Mouse (Mus musculus) neural tube, embryonic 11.5 days (tissue): ENCODE data around the gene Rcan2. TPM values are rescaled to one million over a fixed set of nuclear protein-coding genes. Genes with fewer than 3 reads are reported as not detected.
A peak's percentile ranks its signal among the peaks of the same experiment; 100 is the strongest.

Experiments used
- ATAC-seq: fragments of 200-750 bp; cut with Nextera tagmentation; 2 replicates; pipeline ENCODE4 v1.8.0; 2017; ENCODE audit warnings: moderate number of reproducible peaks, mild to moderate bottlenecking, moderate TSS enrichment, moderate library complexity; ENCODE audit not compliant: insufficient read depth, low FRiP score, low TSS enrichment
- DNase-seq: peaks from one replicate; pipeline ENCODE4 v3.0.0-alpha.2; 2015; ENCODE audit warnings: low spot score
- H3K27ac ChIP-seq: fragments of 300-500 bp; sonication (generic); 2 replicates; pipeline ENCODE4 v1.5.1; 2014; ENCODE audit warnings: low read depth, mild to moderate bottlenecking, low read length
- H3K27me3 ChIP-seq: fragments of 300-500 bp; sonication (generic); 2 replicates; pipeline ENCODE4 v1.6.1; 2014; ENCODE audit warnings: mild to moderate bottlenecking, low read length, mixed read lengths; ENCODE audit not compliant: control insufficient read depth, insufficient read depth
- H3K36me3 ChIP-seq: fragments of 300-500 bp; sonication (generic); 2 replicates; pipeline ENCODE4 v1.6.1; 2014; ENCODE audit warnings: mild to moderate bottlenecking, low read length, moderate library complexity, mixed read lengths; ENCODE audit not compliant: control insufficient read depth, insufficient read depth
- H3K4me1 ChIP-seq: fragments of 300-500 bp; sonication (generic); 2 replicates; pipeline ENCODE4 v1.6.1; 2014; ENCODE audit warnings: low read length, mixed read lengths; ENCODE audit not compliant: control insufficient read depth, insufficient read depth
- H3K4me2 ChIP-seq: fragments of 300-500 bp; sonication (generic); 2 replicates; pipeline ENCODE4 v1.6.1; 2014; ENCODE audit warnings: low read depth, mild to moderate bottlenecking, moderate library complexity
- H3K4me3 ChIP-seq: fragments of 300-500 bp; sonication (generic); 2 replicates; pipeline ENCODE4 v1.5.1; 2014; ENCODE audit warnings: low read depth, low read length
- H3K9ac ChIP-seq: fragments of 300-500 bp; sonication (generic); 2 replicates; pipeline ENCODE4 v1.6.1; 2014; ENCODE audit warnings: mild to moderate bottlenecking, low read length
- H3K9me3 ChIP-seq: fragments of 300-500 bp; sonication (generic); 2 replicates; pipeline ENCODE4 v1.6.1; 2016; ENCODE audit warnings: low read length; ENCODE audit not compliant: control insufficient read depth
- WGBS: fragments of 180-500 bp; shearing (Covaris S2); extraction: QIAGEN DNeasy Blood & Tissue Kit; methylation state at CpG from one replicate; pipeline ENCODE4 v1.1.7; 2014; 5-methylcytosine and 5-hydroxymethylcytosine counted together
- polyA plus RNA-seq: library from polyadenylated mRNA; unstranded; fragments of >200 nt; fragmentation: Nextera tagmentation; extraction: Ambion mirVana; gene quantifications from 2 replicates; pipeline ENCODE4 v1.2.1, GENCODE M21; 2014

Rcan2 gene
- polyA plus RNA-seq, 1 experiment from 2014 or later, result 19.7 TPM

- Histone ChIP-seq H3K4me3 (no peak overlapping the region), H3K27ac (no peak overlapping the region), H3K9ac (no peak overlapping the region), H3K4me2 (no peak overlapping the region), H3K27me3 (no peaks in the 10 kb centered on the region), H3K4me1 (peaks cover 4% of the 10 kb centered on the region; the same call in 1 of the 2 replicates), H3K9me3 (no peaks in the 10 kb centered on the region), H3K36me3 (no peaks in the 10 kb centered on the region)
- DNase-seq, result no peak
- WGBS, result 47% methylated on average over 5 of the region's 5 CpGs
- ATAC-seq, result no peak
Measured at GRCm38 (mm10) chr17:44026378-44026777, 225.2 kb downstream of the Rcan2 start.

- Histone ChIP-seq H3K27me3 (no peaks in the 10 kb centered on the region), H3K9me3 (no peaks in the 10 kb centered on the region), H3K4me3 (no peak overlapping the region), H3K4me1 (peaks cover 4% of the 10 kb centered on the region; the same call in 1 of the 2 replicates), H3K4me2 (no peak overlapping the region), H3K36me3 (no peaks in the 10 kb centered on the region), H3K27ac (no peak overlapping the region), H3K9ac (no peak overlapping the region)
- no peak for ATAC-seq
- no peak for DNase-seq
Measured at GRCm38 (mm10) chr17:44026786-44027185, 225.6 kb downstream of the Rcan2 start.

DNA sequence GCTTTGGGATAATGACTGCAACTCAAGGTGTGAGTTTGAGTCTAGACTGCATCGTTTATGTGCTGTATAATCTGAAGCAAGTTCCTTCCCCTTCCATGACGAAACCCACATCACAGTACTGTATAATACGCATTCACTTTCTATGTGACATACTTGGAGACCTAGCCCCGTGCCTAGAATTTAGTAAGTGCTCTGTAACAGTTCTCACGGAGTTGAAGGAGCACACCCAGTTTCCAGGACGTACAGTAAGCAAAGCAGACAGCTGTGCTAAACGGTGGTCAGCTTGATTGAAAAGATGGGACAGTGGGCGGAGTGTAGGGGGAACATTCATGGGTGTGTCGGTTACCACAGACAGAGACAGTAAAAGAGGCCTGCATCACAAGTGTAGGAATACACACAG, 226.2 kb downstream of the Rcan2 start:
- H3K27ac ChIP-seq, result no peak overlapping the region
- ATAC-seq (no peak), DNase-seq (no peak)
- no peaks in the 10 kb centered on the region for H3K27me3 ChIP-seq
- no peaks in the 10 kb centered on the region for H3K9me3 ChIP-seq
- H3K9ac ChIP-seq, result no peak overlapping the region
- H3K4me1 ChIP-seq, result peaks cover 4% of the 10 kb centered on the region; the same call in 1 of the 2 replicates
- WGBS, result 90% methylated on average over 9 of the region's 9 CpGs
- H3K4me2 ChIP-seq, result no peak overlapping the region
- H3K36me3 ChIP-seq, result no peaks in the 10 kb centered on the region
- H3K4me3 ChIP-seq, result no peak overlapping the region

- Histone ChIP-seq H3K27ac (no peak overlapping the region), H3K4me3 (no peak overlapping the region), H3K36me3 (no peaks in the 10 kb centered on the region), H3K27me3 (no peaks in the 10 kb centered on the region), H3K9me3 (no peaks in the 10 kb centered on the region), H3K4me1 (peaks cover 4% of the 10 kb centered on the region; the same call in 1 of the 2 replicates), H3K9ac (no peak overlapping the region), H3K4me2 (no peak overlapping the region)
- no peak for DNase-seq
- 70% methylated on average over 5 of the region's 5 CpGs for WGBS
- no peak for ATAC-seq
Measured at GRCm38 (mm10) chr17:44029616-44030015, 228.5 kb downstream of the Rcan2 start.

GRCm38 (mm10) chr17:44030776-44031587, 229.8 kb downstream of the Rcan2 start:
- Histone ChIP-seq H3K9ac (no peak overlapping the region), H3K27me3 (no peaks in the 10 kb centered on the region), H3K36me3 (no peaks in the 10 kb centered on the region), H3K9me3 (no peaks in the 10 kb centered on the region), H3K4me2 (no peak overlapping the region), H3K27ac (no peak overlapping the region), H3K4me3 (no peak overlapping the region), H3K4me1 (peaks cover 4% of the 10 kb centered on the region; the same call in 1 of the 2 replicates)
- ATAC-seq, result no peak
- DNase-seq, result no peak
- WGBS, result 67% methylated on average over 3 of the region's 3 CpGs

- no peaks in the 10 kb centered on the region for H3K9me3 ChIP-seq
- DNase-seq (no peak), ATAC-seq (no peak)
- WGBS, result 83% methylated on average over 1 of the region's 1 CpGs
- H3K4me1 ChIP-seq, result no peaks in the 10 kb centered on the region
- H3K27me3 ChIP-seq, result no peaks in the 10 kb centered on the region
- H3K9ac ChIP-seq, result no peak overlapping the region
- H3K4me2 ChIP-seq, result no peak overlapping the region
- H3K36me3 ChIP-seq, result no peaks in the 10 kb centered on the region
- H3K27ac ChIP-seq, result no peak overlapping the region
- no peak overlapping the region for H3K4me3 ChIP-seq
Measured at GRCm38 (mm10) chr17:44035005-44035404, 233.9 kb downstream of the Rcan2 start.

- no peak overlapping the region for H3K27ac ChIP-seq
- H3K36me3 ChIP-seq, result no peaks in the 10 kb centered on the region
- no peak overlapping the region for H3K4me3 ChIP-seq
- H3K27me3 ChIP-seq, result no peaks in the 10 kb centered on the region
- ATAC-seq, result no peak
- H3K9ac ChIP-seq, result no peak overlapping the region
- 62% methylated on average over 9 of the region's 9 CpGs for WGBS
- no peaks in the 10 kb centered on the region for H3K4me1 ChIP-seq
- H3K4me2 ChIP-seq, result no peak overlapping the region
- H3K9me3 ChIP-seq, result no peaks in the 10 kb centered on the region
- DNase-seq, result peak; percentile 46
Measured at GRCm38 (mm10) chr17:44038656-44039055, 237.5 kb downstream of the Rcan2 start.

- Histone ChIP-seq H3K27ac (no peak overlapping the region), H3K27me3 (no peaks in the 10 kb centered on the region), H3K9me3 (no peaks in the 10 kb centered on the region), H3K36me3 (no peaks in the 10 kb centered on the region), H3K4me3 (no peak overlapping the region), H3K4me2 (no peak overlapping the region), H3K4me1 (no peaks in the 10 kb centered on the region), H3K9ac (no peak overlapping the region)
- ATAC-seq, result no peak
- WGBS, result 95% methylated on average over 2 of the region's 2 CpGs
- no peak for DNase-seq
Measured at GRCm38 (mm10) chr17:44040449-44040848, 239.3 kb downstream of the Rcan2 start.

GRCm38 (mm10) chr17:44042301-44042700, 241.2 kb downstream of the Rcan2 start:
- DNase-seq (no peak), ATAC-seq (no peak)
- Histone ChIP-seq H3K36me3 (no peaks in the 10 kb centered on the region), H3K27me3 (no peaks in the 10 kb centered on the region), H3K4me2 (no peak overlapping the region), H3K27ac (no peak overlapping the region), H3K4me1 (no peaks in the 10 kb centered on the region), H3K4me3 (no peak overlapping the region), H3K9ac (no peak overlapping the region), H3K9me3 (no peaks in the 10 kb centered on the region)
- 81% methylated on average over 2 of the region's 2 CpGs for WGBS
